Mouse (Mus musculus): ENCODE data around the gene Efcab6. TPM values are rescaled to one million over a fixed set of nuclear protein-coding genes. Genes with fewer than 3 reads are reported as not detected.

The Efcab6 gene
- polyA plus RNA-seq, 1 experiment from 2014 or later: not detected

GRCm38 (mm10) chr15:84094921-84095320, 29.7 kb upstream of the Efcab6 start:
- DNase-seq (ENCODE audit: low spot score) (no peak), ATAC-seq (replicated peaks; ENCODE audit: low FRiP score) (no peak)
- Histone ChIP-seq H3K27me3 (replicated peaks; ENCODE audit: control insufficient read depth, insufficient read depth, low read length) (no peaks in the 10 kb centered on the region), H3K9me3 (ENCODE audit: control insufficient read depth, low read length) (no peaks in the 10 kb centered on the region), H3K4me3 (ENCODE audit: low read depth, low read length) (no peak overlapping the region), H3K36me3 (ENCODE audit: control insufficient read depth, insufficient read depth, low read length) (no peaks in the 10 kb centered on the region), H3K27ac (ENCODE audit: low read depth, low read length) (no peak overlapping the region), H3K4me1 (replicated peaks; ENCODE audit: control insufficient read depth, insufficient read depth, low read length) (no peaks in the 10 kb centered on the region), H3K4me2 (no peak overlapping the region), H3K9ac (ENCODE audit: low read depth, low read length) (no peak overlapping the region)
- WGBS: 61% methylated on average over 7 of the region's 7 CpGs

DNA sequence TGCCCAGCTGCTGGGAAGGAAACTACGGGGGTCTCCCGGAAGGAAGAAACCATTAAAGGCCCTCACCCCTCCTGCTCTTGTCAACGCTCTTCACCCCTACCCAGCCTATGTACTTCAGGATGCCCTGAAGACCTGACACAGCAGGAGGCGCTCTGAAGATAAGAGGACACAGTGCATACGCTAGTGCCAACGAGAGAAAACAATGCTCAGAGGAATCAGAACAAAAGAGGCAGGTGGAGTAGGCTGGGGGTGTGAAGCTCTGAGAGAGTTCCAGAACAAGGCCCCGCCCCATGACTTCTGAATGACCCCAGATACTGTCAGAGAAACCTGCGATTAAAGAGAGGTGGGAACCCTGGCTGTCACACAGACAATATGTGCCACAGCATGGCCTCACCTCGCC, 21.6 kb upstream of the Efcab6 start:
- H3K4me2 ChIP-seq: no peak overlapping the region
- no peaks in the 10 kb centered on the region for H3K9me3 ChIP-seq (ENCODE audit: control insufficient read depth, low read length)
- H3K27me3 ChIP-seq (replicated peaks; ENCODE audit: control insufficient read depth, insufficient read depth, low read length): no peaks in the 10 kb centered on the region
- 48% methylated on average over 9 of the region's 9 CpGs for WGBS
- H3K4me1 ChIP-seq (replicated peaks; ENCODE audit: control insufficient read depth, insufficient read depth, low read length): no peaks in the 10 kb centered on the region
- no peak for ATAC-seq (replicated peaks; ENCODE audit: low FRiP score)
- no peak overlapping the region for H3K4me3 ChIP-seq (ENCODE audit: low read depth, low read length)
- no peak overlapping the region for H3K9ac ChIP-seq (ENCODE audit: low read depth, low read length)
- H3K27ac ChIP-seq (ENCODE audit: low read depth, low read length): no peak overlapping the region
- DNase-seq (ENCODE audit: low spot score): no peak
- no peaks in the 10 kb centered on the region for H3K36me3 ChIP-seq (ENCODE audit: control insufficient read depth, insufficient read depth, low read length)

GRCm38 (mm10) chr15:84086364-84086763, 21.2 kb upstream of the Efcab6 start:
- no peaks in the 10 kb centered on the region for H3K27me3 ChIP-seq (replicated peaks; ENCODE audit: control insufficient read depth, insufficient read depth, low read length)
- no peak overlapping the region for H3K9ac ChIP-seq (ENCODE audit: low read depth, low read length)
- no peaks in the 10 kb centered on the region for H3K9me3 ChIP-seq (ENCODE audit: control insufficient read depth, low read length)
- H3K36me3 ChIP-seq (ENCODE audit: control insufficient read depth, insufficient read depth, low read length): no peaks in the 10 kb centered on the region
- no peaks in the 10 kb centered on the region for H3K4me1 ChIP-seq (replicated peaks; ENCODE audit: control insufficient read depth, insufficient read depth, low read length)
- DNase-seq (ENCODE audit: low spot score): no peak
- H3K4me3 ChIP-seq (ENCODE audit: low read depth, low read length): no peak overlapping the region
- WGBS: 30% methylated on average over 12 of the region's 12 CpGs
- ATAC-seq (replicated peaks; ENCODE audit: low FRiP score): no peak
- H3K4me2 ChIP-seq: no peak overlapping the region
- H3K27ac ChIP-seq (ENCODE audit: low read depth, low read length): no peak overlapping the region

DNA sequence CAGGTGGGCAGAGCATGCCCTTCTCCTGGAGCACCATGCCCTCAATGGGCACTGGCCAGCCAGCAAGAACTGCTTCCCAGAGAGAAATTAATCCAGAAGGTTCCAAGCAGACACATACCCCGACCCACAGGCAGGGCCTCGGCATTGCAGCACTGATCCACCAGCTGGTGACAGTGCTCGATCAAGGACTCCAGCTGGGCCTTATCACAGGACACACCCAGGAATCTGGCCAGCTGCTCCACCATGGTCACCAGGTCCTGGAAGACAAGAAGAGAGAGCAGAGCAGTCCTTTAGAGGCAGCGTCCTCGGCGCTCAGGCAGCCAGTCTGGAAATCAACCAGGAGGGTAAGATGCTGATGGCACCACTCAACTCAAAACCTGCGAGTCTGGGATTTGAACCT, 14.9 kb upstream of the Efcab6 start:
- H3K9me3 ChIP-seq (ENCODE audit: control insufficient read depth, low read length): no peaks in the 10 kb centered on the region
- H3K27ac ChIP-seq (ENCODE audit: low read depth, low read length): no peak overlapping the region
- no peak for ATAC-seq (replicated peaks; ENCODE audit: low FRiP score)
- H3K4me2 ChIP-seq: no peak overlapping the region
- no peak for DNase-seq (ENCODE audit: low spot score)
- no peaks in the 10 kb centered on the region for H3K4me1 ChIP-seq (replicated peaks; ENCODE audit: control insufficient read depth, insufficient read depth, low read length)
- no peaks in the 10 kb centered on the region for H3K36me3 ChIP-seq (ENCODE audit: control insufficient read depth, insufficient read depth, low read length)
- no peak overlapping the region for H3K9ac ChIP-seq (ENCODE audit: low read depth, low read length)
- whole genome bisulfite sequencing: 48% methylated on average over 7 of the region's 7 CpGs
- H3K27me3 ChIP-seq (replicated peaks; ENCODE audit: control insufficient read depth, insufficient read depth, low read length): peaks cover 4% of the 10 kb centered on the region; the same call in 1 of the 2 replicates
- no peak overlapping the region for H3K4me3 ChIP-seq (ENCODE audit: low read depth, low read length)

DNA sequence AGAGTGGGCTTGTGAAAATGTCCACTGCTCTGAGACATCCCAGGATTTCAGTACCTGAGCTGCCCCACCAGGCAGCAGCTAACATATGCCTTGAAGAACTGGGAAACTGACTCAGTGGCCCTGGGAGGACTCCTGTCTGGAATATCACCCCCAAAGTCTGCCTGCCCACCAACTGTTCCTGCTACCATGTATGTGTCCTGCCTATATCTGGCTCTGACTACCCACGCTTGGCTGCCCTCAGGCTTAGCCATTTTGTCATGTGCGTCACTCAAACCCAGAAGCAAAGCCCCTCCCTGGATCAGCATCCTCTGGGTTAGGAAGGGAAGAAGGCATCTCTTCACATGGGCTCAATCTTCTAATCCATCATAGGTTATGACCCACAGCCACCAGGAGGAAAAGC, 14.3 kb upstream of the Efcab6 start:
- DNase-seq (ENCODE audit: low spot score) (no peak), ATAC-seq (replicated peaks; ENCODE audit: low FRiP score) (no peak)
- Histone ChIP-seq H3K36me3 (ENCODE audit: control insufficient read depth, insufficient read depth, low read length) (no peaks in the 10 kb centered on the region), H3K27ac (ENCODE audit: low read depth, low read length) (no peak overlapping the region), H3K9me3 (ENCODE audit: control insufficient read depth, low read length) (no peaks in the 10 kb centered on the region), H3K9ac (ENCODE audit: low read depth, low read length) (no peak overlapping the region), H3K4me1 (replicated peaks; ENCODE audit: control insufficient read depth, insufficient read depth, low read length) (no peaks in the 10 kb centered on the region), H3K4me3 (ENCODE audit: low read depth, low read length) (no peak overlapping the region), H3K4me2 (no peak overlapping the region), H3K27me3 (replicated peaks; ENCODE audit: control insufficient read depth, insufficient read depth, low read length) (peaks cover 10% of the 10 kb centered on the region; the same call in 1 of the 2 replicates)
- 73% methylated on average over 2 of the region's 2 CpGs for WGBS

DNA sequence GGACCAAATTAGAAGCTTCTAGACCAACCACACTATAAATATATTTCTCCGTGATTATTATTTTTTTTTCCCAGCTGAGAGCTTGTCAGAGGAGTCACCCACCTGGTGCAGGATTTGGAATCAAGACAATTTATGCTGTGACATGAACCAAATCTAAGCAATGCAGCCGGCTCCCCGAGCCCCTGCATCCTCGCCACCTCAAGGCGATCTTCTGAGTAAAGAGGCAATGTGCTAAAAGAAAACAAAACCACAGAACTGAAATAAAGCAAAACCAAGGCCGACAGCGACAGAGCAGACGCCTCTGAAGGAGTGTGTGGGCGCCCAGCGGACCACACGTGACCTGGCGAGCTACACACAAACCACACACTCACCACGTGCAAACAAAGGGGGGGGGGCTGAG, 13.5 kb upstream of the Efcab6 start:
- Histone ChIP-seq H3K27ac (ENCODE audit: low read depth, low read length) (no peak overlapping the region), H3K9me3 (ENCODE audit: control insufficient read depth, low read length) (no peaks in the 10 kb centered on the region), H3K9ac (ENCODE audit: low read depth, low read length) (no peak overlapping the region), H3K4me3 (ENCODE audit: low read depth, low read length) (no peak overlapping the region), H3K36me3 (ENCODE audit: control insufficient read depth, insufficient read depth, low read length) (no peaks in the 10 kb centered on the region), H3K27me3 (replicated peaks; ENCODE audit: control insufficient read depth, insufficient read depth, low read length) (peaks cover 11% of the 10 kb centered on the region; the same call in 1 of the 2 replicates), H3K4me2 (no peak overlapping the region), H3K4me1 (replicated peaks; ENCODE audit: control insufficient read depth, insufficient read depth, low read length) (no peaks in the 10 kb centered on the region)
- DNase-seq (ENCODE audit: low spot score) (no peak), ATAC-seq (replicated peaks; ENCODE audit: low FRiP score) (no peak)
- 82% methylated on average over 13 of the region's 13 CpGs for WGBS

GRCm38 (mm10) chr15:84077151-84077550, 12.0 kb upstream of the Efcab6 start:
- no peak overlapping the region for H3K4me2 ChIP-seq
- H3K36me3 ChIP-seq (ENCODE audit: control insufficient read depth, insufficient read depth, low read length): no peaks in the 10 kb centered on the region
- H3K27ac ChIP-seq (ENCODE audit: low read depth, low read length): no peak overlapping the region
- H3K4me1 ChIP-seq (replicated peaks; ENCODE audit: control insufficient read depth, insufficient read depth, low read length): no peaks in the 10 kb centered on the region
- WGBS: 61% methylated on average over 17 of the region's 17 CpGs
- H3K9ac ChIP-seq (ENCODE audit: low read depth, low read length): no peak overlapping the region
- no peak overlapping the region for H3K4me3 ChIP-seq (ENCODE audit: low read depth, low read length)
- DNase-seq (ENCODE audit: low spot score) (no peak), ATAC-seq (replicated peaks; ENCODE audit: low FRiP score) (no peak)
- no peaks in the 10 kb centered on the region for H3K9me3 ChIP-seq (ENCODE audit: control insufficient read depth, low read length)
- H3K27me3 ChIP-seq (replicated peaks; ENCODE audit: control insufficient read depth, insufficient read depth, low read length): peaks cover 11% of the 10 kb centered on the region; the same call in 1 of the 2 replicates

- WGBS: 21% methylated on average over 17 of the region's 17 CpGs
- no peak for DNase-seq (ENCODE audit: low spot score)
- no peak overlapping the region for H3K27ac ChIP-seq (ENCODE audit: low read depth, low read length)
- H3K4me2 ChIP-seq: no peak overlapping the region
- H3K4me1 ChIP-seq (replicated peaks; ENCODE audit: control insufficient read depth, insufficient read depth, low read length): no peaks in the 10 kb centered on the region
- no peaks in the 10 kb centered on the region for H3K9me3 ChIP-seq (ENCODE audit: control insufficient read depth, low read length)
- H3K4me3 ChIP-seq (ENCODE audit: low read depth, low read length): no peak overlapping the region
- no peaks in the 10 kb centered on the region for H3K36me3 ChIP-seq (ENCODE audit: control insufficient read depth, insufficient read depth, low read length)
- peaks cover 24% of the 10 kb centered on the region for H3K27me3 ChIP-seq (replicated peaks; ENCODE audit: control insufficient read depth, insufficient read depth, low read length)
- no peak for ATAC-seq (replicated peaks; ENCODE audit: low FRiP score)
- no peak overlapping the region for H3K9ac ChIP-seq (ENCODE audit: low read depth, low read length)
These were observed 9.6 kb upstream of the Efcab6 start for GRCm38 (mm10) chr15:84074705-84075185.

GRCm38 (mm10) chr15:84073911-84074704, 8.9 kb upstream of the Efcab6 start:
- Histone ChIP-seq H3K27ac (ENCODE audit: low read depth, low read length) (no peak overlapping the region), H3K9me3 (ENCODE audit: control insufficient read depth, low read length) (no peaks in the 10 kb centered on the region), H3K36me3 (ENCODE audit: control insufficient read depth, insufficient read depth, low read length) (no peaks in the 10 kb centered on the region), H3K4me1 (replicated peaks; ENCODE audit: control insufficient read depth, insufficient read depth, low read length) (no peaks in the 10 kb centered on the region), H3K27me3 (replicated peaks; ENCODE audit: control insufficient read depth, insufficient read depth, low read length) (peaks cover 31% of the 10 kb centered on the region), H3K9ac (ENCODE audit: low read depth, low read length) (no peak overlapping the region), H3K4me2 (no peak overlapping the region), H3K4me3 (ENCODE audit: low read depth, low read length) (no peak overlapping the region)
- 13% methylated on average over 15 of the region's 15 CpGs for WGBS
- ATAC-seq (replicated peaks; ENCODE audit: low FRiP score) (no peak; the same call in 1 of the 2 replicates), DNase-seq (ENCODE audit: low spot score) (peak; percentile 62)
